In the genomic region with DNA sequence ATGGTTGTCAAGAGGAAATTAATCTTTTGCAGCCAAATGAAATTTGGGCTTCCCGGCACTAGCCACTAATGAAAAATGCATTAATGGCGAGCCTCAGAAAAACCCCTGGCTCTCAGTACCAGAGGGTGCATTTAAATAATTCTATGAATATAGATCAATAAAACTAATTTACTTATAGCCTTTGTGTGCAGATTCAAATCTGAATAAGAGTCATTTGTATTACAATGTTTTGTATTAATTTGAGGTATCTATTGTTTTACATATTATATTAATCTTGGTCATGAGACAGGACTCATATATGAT, we compare ENCODE assay signal across 24 mouse cellular contexts.
DNase-seq lines count a peak whose midpoint lies in the region; ATAC-seq lines count a peak whose summit lies in the region.
"Had no signal": no experiment of that assay in that cellular context is flagged by ENCODE, and none has a peak within 500 bp of the region (broad histone marks: within the 10 kb centered on the region; RNA-seq: fewer than 3 reads in every experiment).

No protein-coding gene starts in this region.

- no peak overlapping the region for H3K4me3 ChIP-seq in kidney, embryonic 16.5 days (ENCODE audit: low read length)
- no peak overlapping the region for H3K4me3 ChIP-seq in hindbrain, embryonic 14.5 days (replicated peaks; ENCODE audit: low read length)
- no peak overlapping the region for H3K4me3 ChIP-seq in midbrain, embryonic 15.5 days
- H3K4me3 ChIP-seq: erythroblast, embryonic 14.5 days; limb, embryonic 10.5 days; limb, embryonic 15.5 days; liver, embryonic 13.5 days; megakaryocyte, embryonic 14.5 days had no signal

- no peak overlapping the region for H3K4me2 ChIP-seq in kidney, embryonic 16.5 days (replicated peaks; ENCODE audit: low read depth, low read length)
- H3K4me2 ChIP-seq in hindbrain, embryonic 14.5 days (replicated peaks) = no peak overlapping the region
- no peak overlapping the region for H3K4me2 ChIP-seq in midbrain, embryonic 15.5 days
- H3K4me2 ChIP-seq: limb, embryonic 15.5 days; liver, embryonic 13.5 days had no signal

- peak overlapping the region; percentile 54; the same call in 1 of the 2 replicates for H3K27ac ChIP-seq in kidney, embryonic 16.5 days (ENCODE audit: low read length)
- H3K27ac ChIP-seq in hindbrain, embryonic 14.5 days = peak overlapping the region; percentile 29; the same call in 1 of the 2 replicates
- H3K27ac ChIP-seq in midbrain, embryonic 15.5 days = peak overlapping the region; percentile 66
- H3K27ac ChIP-seq: limb, embryonic 10.5 days; limb, embryonic 15.5 days; liver, embryonic 13.5 days had no signal

- WGBS in kidney, embryonic 16.5 days = 17% methylated on average over 2 of the region's 2 CpGs
- WGBS in hindbrain, embryonic 14.5 days = 10% methylated on average over 2 of the region's 2 CpGs
- WGBS in midbrain, embryonic 15.5 days = 19% methylated on average over 2 of the region's 2 CpGs

- peaks cover 8% of the 10 kb centered on the region; the same call in 1 of the 2 replicates for H3K4me1 ChIP-seq in kidney, embryonic 16.5 days (ENCODE audit: insufficient read depth, low read length)
- H3K4me1 ChIP-seq in hindbrain, embryonic 14.5 days (replicated peaks; ENCODE audit: control insufficient read depth, insufficient read depth, low read length) = peaks cover 14% of the 10 kb centered on the region
- peaks cover 12% of the 10 kb centered on the region; the same call in 1 of the 2 replicates for H3K4me1 ChIP-seq in midbrain, embryonic 15.5 days
- H3K4me1 ChIP-seq: limb, embryonic 10.5 days; limb, embryonic 15.5 days; liver, embryonic 13.5 days; megakaryocyte, embryonic 14.5 days had no signal

- no peaks in the 10 kb centered on the region for H3K36me3 ChIP-seq in kidney, embryonic 16.5 days (ENCODE audit: insufficient read depth, low read length)
- no peaks in the 10 kb centered on the region for H3K36me3 ChIP-seq in hindbrain, embryonic 14.5 days (replicated peaks; ENCODE audit: control insufficient read depth, insufficient read depth)
- H3K36me3 ChIP-seq in midbrain, embryonic 15.5 days (replicated peaks) = no peaks in the 10 kb centered on the region
- H3K36me3 ChIP-seq: limb, embryonic 10.5 days; limb, embryonic 15.5 days; liver, embryonic 13.5 days had no signal

- DNase-seq in embryo, embryonic 11 days = peak; percentile 5
- DNase-seq in embryo, embryonic 9.5 days (ENCODE audit: extremely low spot score) = no peak
- DNase-seq in kidney, postnatal 36 days = no peak
- DNase-seq in hindbrain, embryonic 14.5 days (ENCODE audit: low spot score) = no peak
- DNase-seq in layer of hippocampus, adult 8-10 months (ENCODE audit: low spot score in 2 of 2) = no peak
- DNase-seq: adrenal gland, adult 8-10 months; cerebellum, adult 8-10 months; layer of hippocampus, adult 9-11 months; liver, embryonic 13.5 days; lung, adult 18-20 months; lung, postnatal 4 days; right cerebral cortex, adult 18-20 months; spleen, adult 18-20 months; thymus, postnatal 14 days had no signal

- H3K9ac ChIP-seq in kidney, embryonic 16.5 days (replicated peaks; ENCODE audit: low read length) = no peak overlapping the region
- H3K9ac ChIP-seq in hindbrain, embryonic 14.5 days = no peak overlapping the region
- H3K9ac ChIP-seq in midbrain, embryonic 15.5 days = no peak overlapping the region
- H3K9ac ChIP-seq: limb, embryonic 15.5 days; liver, embryonic 13.5 days had no signal

- ATAC-seq in kidney, embryonic 16.5 days (ENCODE audit: low FRiP score, low TSS enrichment) = no peak
- ATAC-seq in hindbrain, embryonic 14.5 days (ENCODE audit: low FRiP score) = peak; percentile 21; the same call in 1 of the 2 replicates
- no peak; the same call in 1 of the 2 replicates for ATAC-seq in midbrain, embryonic 15.5 days (replicated peaks)
- ATAC-seq: activated CD4-positive, CD25-positive, alpha-beta regulatory T cell, adult 4 months; intestine, embryonic 16.5 days; lung, postnatal 0 days had no signal

- 0 out of 2 replicates have a peak, but pooled peaks cover 5% of the 10 kb centered on the region for H3K9me3 ChIP-seq in kidney, embryonic 16.5 days (ENCODE audit: low read length)
- peaks cover 15% of the 10 kb centered on the region for H3K9me3 ChIP-seq in hindbrain, embryonic 14.5 days (ENCODE audit: control insufficient read depth, low read length)
- no peaks in the 10 kb centered on the region for H3K9me3 ChIP-seq in midbrain, embryonic 15.5 days
- H3K9me3 ChIP-seq: limb, embryonic 10.5 days; limb, embryonic 15.5 days; liver, embryonic 13.5 days had no signal

- H3K27me3 ChIP-seq in kidney, embryonic 16.5 days (ENCODE audit: insufficient read depth, low read length) = no peaks in the 10 kb centered on the region
- no peaks in the 10 kb centered on the region for H3K27me3 ChIP-seq in hindbrain, embryonic 14.5 days (ENCODE audit: control insufficient read depth, insufficient read depth, low read length)
- no peaks in the 10 kb centered on the region for H3K27me3 ChIP-seq in midbrain, embryonic 15.5 days (replicated peaks)
- H3K27me3 ChIP-seq: CH12.LX; limb, embryonic 15.5 days; liver, embryonic 13.5 days; megakaryocyte, embryonic 14.5 days had no signal
